Mouse (Mus musculus) heart, embryonic 10.5 days (tissue): Measurements from ENCODE around the gene Hist1h1d. TPM values are rescaled to one million over a fixed set of nuclear protein-coding genes. Genes with fewer than 3 reads are reported as not detected.
"Not testable (repeated sequence)": the region's sequence is repeated elsewhere in the genome, so short reads cannot be mapped to it uniquely, and the experiment has no call there.

ENCODE experiments used
- DNase-seq: peaks from one replicate; pipeline ENCODE4 v3.0.0-alpha.2; 2017; ENCODE audit warnings: low spot score
- H3K27ac ChIP-seq: fragments of 300-500 bp; sonication (generic); 2 replicates; pipeline ENCODE4 v1.5.1; 2016; ENCODE audit warnings: mild to moderate bottlenecking
- H3K27me3 ChIP-seq: fragments of 300-500 bp; sonication (generic); 2 replicates; pipeline ENCODE4 v1.6.1; 2016; ENCODE audit warnings: mild to moderate bottlenecking; ENCODE audit not compliant: poor library complexity, insufficient read depth, severe bottlenecking
- H3K36me3 ChIP-seq: fragments of 300-500 bp; sonication (generic); 2 replicates; pipeline ENCODE4 v1.6.1; 2016; ENCODE audit warnings: mild to moderate bottlenecking, moderate library complexity
- H3K4me1 ChIP-seq: fragments of 300-500 bp; sonication (generic); 2 replicates; pipeline ENCODE4 v1.6.1; 2016; ENCODE audit warnings: mild to moderate bottlenecking
- H3K4me3 ChIP-seq: fragments of 300-500 bp; sonication (generic); 2 replicates; pipeline ENCODE4 v1.5.1; 2016; ENCODE audit warnings: mild to moderate bottlenecking, moderate library complexity
- H3K9me3 ChIP-seq: fragments of 300-500 bp; sonication (generic); 2 replicates; pipeline ENCODE4 v1.6.1; 2016; ENCODE audit warnings: mild to moderate bottlenecking, moderate library complexity
- WGBS: fragments of 180-500 bp; shearing (Covaris S2); methylation state at CpG from one replicate; pipeline ENCODE4 v1.1.7; 2016; 5-methylcytosine and 5-hydroxymethylcytosine counted together
- polyA plus RNA-seq: library from polyadenylated mRNA; unstranded; fragments of >200 nt; fragmentation: Nextera tagmentation; extraction: Ambion mirVana; gene quantifications from 2 replicates; pipeline ENCODE4 v1.2.1, GENCODE M21; 2016

The Hist1h1d gene
- polyA plus RNA-seq, 1 experiment from 2014 or later, result 0.36 TPM

- not testable (repeated sequence) for H3K36me3 ChIP-seq, H3K27me3 ChIP-seq, H3K9me3 ChIP-seq, H3K4me1 ChIP-seq
- H3K27ac ChIP-seq, result peak within 1 kb of the TSS; percentile 87
- WGBS, result under 1% methylated on average over 42 of the region's 42 CpGs
- peak; percentile 97 for DNase-seq
- peak within 1 kb of the TSS; percentile 59 for H3K4me3 ChIP-seq
Measured at GRCm38 (mm10) chr13:23573898-23574524, 20.9 kb downstream of the Hist1h1d start, which contains the start of the genes Hist1h2bf and Hist1h2ad. Hist1h2bf (minus strand) TSS chr13:23574196. Hist1h2ad (plus strand) TSS chr13:23574381.

GRCm38 (mm10) chr13:23574546-23575170 lies 21.6 kb downstream of the Hist1h1d start:
- under 1% methylated on average over 12 of the region's 39 CpGs for WGBS
- DNase-seq, H3K36me3 ChIP-seq, H3K27me3 ChIP-seq, H3K4me1 ChIP-seq, H3K9me3 ChIP-seq: not testable (repeated sequence)
- H3K27ac ChIP-seq, result peak overlapping the region; percentile 87
- peak overlapping the region; percentile 59 for H3K4me3 ChIP-seq

- WGBS, result under 1% methylated on average over 18 of the region's 18 CpGs
- H3K27ac ChIP-seq, result peak within 1 kb of the TSS; percentile 90
- peak within 1 kb of the TSS; percentile 59 for H3K4me3 ChIP-seq
- no peaks in the 10 kb centered on the region for H3K9me3 ChIP-seq
- no peaks in the 10 kb centered on the region for H3K27me3 ChIP-seq
- peaks cover 5% of the 10 kb centered on the region; the same call in 1 of the 2 replicates for H3K4me1 ChIP-seq
- DNase-seq, result no peak
- no peaks in the 10 kb centered on the region for H3K36me3 ChIP-seq
Measured at GRCm38 (mm10) chr13:23575271-23575851, 22.3 kb downstream of the Hist1h1d start, which contains the start of gene Hist1h3d. Hist1h3d (plus strand) TSS chr13:23575763.

- H3K36me3 ChIP-seq, H3K27me3 ChIP-seq, DNase-seq, H3K4me1 ChIP-seq, H3K9me3 ChIP-seq: not testable (repeated sequence)
- peak overlapping the region; percentile 59 for H3K4me3 ChIP-seq
- under 1% methylated on average over 16 of the region's 40 CpGs for WGBS
- H3K27ac ChIP-seq, result peak overlapping the region; percentile 90
Measured at GRCm38 (mm10) chr13:23575864-23576313, 22.8 kb downstream of the Hist1h1d start.

GRCm38 (mm10) chr13:23576351-23576881 lies 23.4 kb downstream of the Hist1h1d start:
- Histone ChIP-seq H3K27me3 (no peaks in the 10 kb centered on the region), H3K9me3 (no peaks in the 10 kb centered on the region), H3K27ac (peak overlapping the region; percentile 90), H3K4me1 (peaks cover 5% of the 10 kb centered on the region; the same call in 1 of the 2 replicates), H3K36me3 (no peaks in the 10 kb centered on the region), H3K4me3 (peak overlapping the region; percentile 59)
- 9% methylated on average over 7 of the region's 7 CpGs for WGBS
- no peak for DNase-seq

GRCm38 (mm10) chr13:23576906-23577639 lies 24.0 kb downstream of the Hist1h1d start:
- no peak for DNase-seq
- peak overlapping the region; percentile 59 for H3K4me3 ChIP-seq
- H3K36me3 ChIP-seq, result no peaks in the 10 kb centered on the region
- peaks cover 9% of the 10 kb centered on the region; the same call in 1 of the 2 replicates for H3K4me1 ChIP-seq
- no peaks in the 10 kb centered on the region for H3K9me3 ChIP-seq
- WGBS, result 57% methylated on average over 6 of the region's 6 CpGs
- H3K27me3 ChIP-seq, result no peaks in the 10 kb centered on the region
- H3K27ac ChIP-seq, result peak overlapping the region; percentile 90

- WGBS, result 94% methylated on average over 1 of the region's 1 CpGs
- DNase-seq, result no peak
- H3K36me3 ChIP-seq, result no peaks in the 10 kb centered on the region
- H3K27me3 ChIP-seq, result no peaks in the 10 kb centered on the region
- H3K9me3 ChIP-seq, result no peaks in the 10 kb centered on the region
- H3K27ac ChIP-seq, result no peak overlapping the region
- no peak overlapping the region for H3K4me3 ChIP-seq
- peaks cover 11% of the 10 kb centered on the region; the same call in 1 of the 2 replicates for H3K4me1 ChIP-seq
Measured at GRCm38 (mm10) chr13:23577835-23578234, 24.8 kb downstream of the Hist1h1d start.

GRCm38 (mm10) chr13:23581408-23582218 lies 28.6 kb downstream of the Hist1h1d start, which contains the start of gene Hist1h4d:
Hist1h4d (plus strand) TSS chr13:23581598.
- Histone ChIP-seq H3K4me3 (peak within 1 kb of the TSS; percentile 58), H3K27ac (peak within 1 kb of the TSS; percentile 78), H3K27me3 (no peaks in the 10 kb centered on the region), H3K36me3 (no peaks in the 10 kb centered on the region), H3K9me3 (no peaks in the 10 kb centered on the region), H3K4me1 (peaks cover 12% of the 10 kb centered on the region)
- peak; percentile 98 for DNase-seq
- under 1% methylated on average over 43 of the region's 43 CpGs for WGBS

GRCm38 (mm10) chr13:23582219-23583056 lies 29.4 kb downstream of the Hist1h1d start:
- peaks cover 17% of the 10 kb centered on the region for H3K4me1 ChIP-seq
- DNase-seq, result no peak
- H3K4me3 ChIP-seq, result peak overlapping the region; percentile 58
- no peaks in the 10 kb centered on the region for H3K9me3 ChIP-seq
- WGBS, result 10% methylated on average over 6 of the region's 6 CpGs
- H3K27me3 ChIP-seq, result no peaks in the 10 kb centered on the region
- no peaks in the 10 kb centered on the region for H3K36me3 ChIP-seq
- H3K27ac ChIP-seq, result peak overlapping the region; percentile 81

- peak overlapping the region; percentile 81 for H3K27ac ChIP-seq
- peaks cover 17% of the 10 kb centered on the region for H3K4me1 ChIP-seq
- H3K36me3 ChIP-seq, result no peaks in the 10 kb centered on the region
- no peak overlapping the region for H3K4me3 ChIP-seq
- H3K27me3 ChIP-seq, result no peaks in the 10 kb centered on the region
- no peak for DNase-seq
- no peaks in the 10 kb centered on the region for H3K9me3 ChIP-seq
Measured at GRCm38 (mm10) chr13:23583387-23584068, 30.5 kb downstream of the Hist1h1d start.

- DNase-seq, result no peak
- Histone ChIP-seq H3K27ac (peak overlapping the region; percentile 91), H3K4me3 (peak overlapping the region; percentile 59), H3K9me3 (no peaks in the 10 kb centered on the region), H3K36me3 (no peaks in the 10 kb centered on the region), H3K4me1 (peaks cover 17% of the 10 kb centered on the region), H3K27me3 (no peaks in the 10 kb centered on the region)
Measured at GRCm38 (mm10) chr13:23584331-23584730, 31.3 kb downstream of the Hist1h1d start.
